Mouse (Mus musculus): ENCODE data around the gene Spint3. TPM values are rescaled to one million over a fixed set of nuclear protein-coding genes. Genes with fewer than 3 reads are reported as not detected.
"Not testable (repeated sequence)": the region's sequence is repeated elsewhere in the genome, so short reads cannot be mapped to it uniquely, and the experiment has no call there.

Spint3 gene
- not detected in 2 replicates for polyA plus RNA-seq (2014; fragmentation: Nextera tagmentation; extraction: Ambion mirVana)

GRCm38 (mm10) chr2:164573359-164573758, at the start of gene Spint3:
Spint3 (minus strand) TSS chr2:164573459.
- WGBS: 79% methylated on average over 6 of the region's 6 CpGs

DNA sequence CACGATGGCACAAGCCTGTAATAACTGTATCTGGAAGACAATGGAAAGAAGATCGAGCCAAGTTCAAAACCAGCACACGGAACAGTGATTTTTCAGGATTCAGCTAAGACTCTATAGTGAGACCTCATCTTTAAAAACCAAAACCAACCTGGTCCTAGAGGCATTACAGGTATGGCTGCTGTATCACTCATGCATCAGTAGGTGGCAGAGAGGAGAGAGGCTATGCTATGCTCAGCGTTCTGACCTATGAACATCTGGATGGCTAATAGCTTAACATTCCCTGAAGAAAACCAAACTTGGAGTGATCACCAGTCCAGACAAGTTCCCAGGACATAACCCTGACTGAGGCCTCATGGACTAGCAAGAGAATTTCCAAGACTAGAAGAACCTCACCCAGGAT, 48.5 kb upstream of the Spint3 start:
- Histone ChIP-seq H3K4me2 (ENCODE audit: low read length) (no peak overlapping the region), H3K4me1 (replicated peaks; ENCODE audit: control insufficient read depth, insufficient read depth, low read length) (no peaks in the 10 kb centered on the region), H3K9ac (ENCODE audit: low read length) (no peak overlapping the region), H3K27ac (ENCODE audit: low read depth) (no peak overlapping the region), H3K36me3 (ENCODE audit: control insufficient read depth, insufficient read depth, low read length) (no peaks in the 10 kb centered on the region), H3K4me3 (ENCODE audit: low read depth, low read length) (no peak overlapping the region), H3K27me3 (replicated peaks; ENCODE audit: control insufficient read depth, insufficient read depth, low read length) (no peaks in the 10 kb centered on the region), H3K9me3 (ENCODE audit: control insufficient read depth, low read length) (no peaks in the 10 kb centered on the region)
- WGBS: 74% methylated on average over 4 of the region's 4 CpGs
- ATAC-seq (replicated peaks; ENCODE audit: low FRiP score, low TSS enrichment, low read depth) (no peak), DNase-seq (ENCODE audit: low spot score) (no peak)

More at GRCm38 (mm10) chr2:164573359-164573758, at the start of gene Spint3:
- H3K36me3 ChIP-seq (ENCODE audit: control insufficient read depth, insufficient read depth, low read length); H3K27me3 ChIP-seq (replicated peaks; ENCODE audit: control insufficient read depth, insufficient read depth, low read length); H3K4me3 ChIP-seq (ENCODE audit: low read depth, low read length); H3K9me3 ChIP-seq (ENCODE audit: control insufficient read depth, low read length); H3K4me2 ChIP-seq (ENCODE audit: low read length); H3K27ac ChIP-seq (ENCODE audit: low read depth); ATAC-seq (replicated peaks; ENCODE audit: low FRiP score, low TSS enrichment, low read depth); H3K9ac ChIP-seq (ENCODE audit: low read length); H3K4me1 ChIP-seq (replicated peaks; ENCODE audit: control insufficient read depth, insufficient read depth, low read length); DNase-seq (ENCODE audit: low spot score): not testable (repeated sequence)

DNA sequence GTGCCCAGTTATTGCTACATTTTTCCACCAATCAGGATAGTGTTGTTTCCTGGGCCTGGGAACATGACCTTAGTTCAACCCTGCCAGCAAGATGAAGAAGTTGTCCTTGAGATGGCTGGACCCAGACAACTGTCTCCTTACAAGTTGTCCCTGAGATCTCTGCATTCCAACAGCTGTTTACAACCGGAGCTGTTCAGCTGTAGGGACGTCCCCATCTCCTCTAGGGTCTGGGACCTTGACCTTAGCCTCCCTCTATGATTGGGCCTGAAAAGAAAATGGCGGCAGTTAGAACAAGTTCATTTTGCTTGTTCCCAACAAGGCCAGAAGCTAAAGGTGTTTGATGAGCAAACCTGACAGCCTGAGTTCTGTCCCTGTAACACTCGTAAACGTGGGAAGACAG, 45.8 kb upstream of the Spint3 start:
- DNase-seq (ENCODE audit: low spot score) (no peak), ATAC-seq (replicated peaks; ENCODE audit: low FRiP score, low TSS enrichment, low read depth) (no peak)
- Histone ChIP-seq H3K9ac (ENCODE audit: low read length) (no peak overlapping the region), H3K36me3 (ENCODE audit: control insufficient read depth, insufficient read depth, low read length) (no peaks in the 10 kb centered on the region), H3K27ac (ENCODE audit: low read depth) (no peak overlapping the region), H3K27me3 (replicated peaks; ENCODE audit: control insufficient read depth, insufficient read depth, low read length) (no peaks in the 10 kb centered on the region), H3K9me3 (ENCODE audit: control insufficient read depth, low read length) (no peaks in the 10 kb centered on the region), H3K4me3 (ENCODE audit: low read depth, low read length) (no peak overlapping the region), H3K4me1 (replicated peaks; ENCODE audit: control insufficient read depth, insufficient read depth, low read length) (no peaks in the 10 kb centered on the region), H3K4me2 (ENCODE audit: low read length) (no peak overlapping the region)
- 72% methylated on average over 5 of the region's 5 CpGs for WGBS

DNA sequence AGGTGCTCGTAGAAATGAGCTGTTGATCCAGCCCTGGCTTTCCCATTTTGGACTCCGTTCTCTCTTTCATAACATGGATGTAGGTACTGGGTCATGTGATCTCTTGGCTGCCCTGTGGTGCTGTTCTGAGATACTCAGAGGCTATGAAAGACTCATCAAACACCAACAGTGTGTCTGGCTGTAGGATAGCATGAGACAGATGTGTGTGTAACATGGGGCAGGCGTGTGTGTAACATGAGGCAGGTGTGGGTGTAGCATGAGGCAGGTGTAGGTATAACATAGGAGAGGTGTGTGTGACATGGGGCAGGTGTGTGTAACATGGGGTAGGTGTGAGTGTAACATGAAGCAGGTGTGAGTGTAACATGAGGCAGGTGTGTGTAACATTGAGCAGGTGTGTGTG, 42.1 kb upstream of the Spint3 start:
- no peak for ATAC-seq (replicated peaks; ENCODE audit: low FRiP score, low TSS enrichment, low read depth)
- no peaks in the 10 kb centered on the region for H3K4me1 ChIP-seq (replicated peaks; ENCODE audit: control insufficient read depth, insufficient read depth, low read length)
- WGBS: 93% methylated on average over 3 of the region's 3 CpGs
- no peaks in the 10 kb centered on the region for H3K9me3 ChIP-seq (ENCODE audit: control insufficient read depth, low read length)
- no peaks in the 10 kb centered on the region for H3K27me3 ChIP-seq (replicated peaks; ENCODE audit: control insufficient read depth, insufficient read depth, low read length)
- H3K9ac ChIP-seq (ENCODE audit: low read length): no peak overlapping the region
- no peak overlapping the region for H3K4me2 ChIP-seq (ENCODE audit: low read length)
- H3K4me3 ChIP-seq (ENCODE audit: low read depth, low read length): no peak overlapping the region
- no peak for DNase-seq (ENCODE audit: low spot score)
- H3K27ac ChIP-seq (ENCODE audit: low read depth): no peak overlapping the region
- H3K36me3 ChIP-seq (ENCODE audit: control insufficient read depth, insufficient read depth, low read length): no peaks in the 10 kb centered on the region

DNA sequence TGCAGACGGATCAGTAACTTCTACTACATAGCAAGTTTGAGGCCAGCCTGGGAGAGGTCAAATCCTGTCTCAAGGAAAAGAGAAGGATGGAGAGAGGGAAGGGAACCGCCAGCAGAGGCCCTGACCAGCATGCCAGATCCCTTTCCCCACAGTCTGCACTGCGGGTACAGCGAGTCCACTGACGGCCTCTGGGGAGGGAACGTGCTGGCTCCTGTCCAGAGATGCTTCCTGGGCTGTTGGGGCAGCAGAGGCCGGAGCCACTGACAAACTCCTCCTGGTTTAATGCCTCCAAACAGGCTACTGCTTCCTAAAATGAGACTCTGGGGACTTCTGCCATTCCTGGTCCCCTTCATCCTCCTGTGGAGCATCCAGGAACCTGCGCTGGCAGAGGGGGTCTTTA, 40.2 kb upstream of the Spint3 start, which contains the start of the genes Wfdc6b and Wfdc8:
Gene Wfdc6b, plus strand, starts transcription at position 52 of the 400 bp plus-strand sequence.
Gene Wfdc8, minus strand, starts transcription at position 156 of the 400 bp plus-strand sequence.
- H3K4me1 ChIP-seq (replicated peaks; ENCODE audit: control insufficient read depth, insufficient read depth, low read length); H3K4me3 ChIP-seq (ENCODE audit: low read depth, low read length); H3K27me3 ChIP-seq (replicated peaks; ENCODE audit: control insufficient read depth, insufficient read depth, low read length); H3K9me3 ChIP-seq (ENCODE audit: control insufficient read depth, low read length); H3K27ac ChIP-seq (ENCODE audit: low read depth); ATAC-seq (replicated peaks; ENCODE audit: low FRiP score, low TSS enrichment, low read depth); H3K4me2 ChIP-seq (ENCODE audit: low read length); H3K9ac ChIP-seq (ENCODE audit: low read length); H3K36me3 ChIP-seq (ENCODE audit: control insufficient read depth, insufficient read depth, low read length); DNase-seq (ENCODE audit: low spot score): not testable (repeated sequence)
- WGBS: 45% methylated on average over 8 of the region's 8 CpGs

- 78% methylated on average over 6 of the region's 6 CpGs for WGBS
- Histone ChIP-seq H3K9me3 (ENCODE audit: control insufficient read depth, low read length) (no peaks in the 10 kb centered on the region), H3K27me3 (replicated peaks; ENCODE audit: control insufficient read depth, insufficient read depth, low read length) (no peaks in the 10 kb centered on the region), H3K36me3 (ENCODE audit: control insufficient read depth, insufficient read depth, low read length) (no peaks in the 10 kb centered on the region), H3K4me2 (ENCODE audit: low read length) (no peak overlapping the region), H3K27ac (ENCODE audit: low read depth) (no peak overlapping the region), H3K4me3 (ENCODE audit: low read depth, low read length) (no peak overlapping the region), H3K4me1 (replicated peaks; ENCODE audit: control insufficient read depth, insufficient read depth, low read length) (no peaks in the 10 kb centered on the region), H3K9ac (ENCODE audit: low read length) (no peak overlapping the region)
- DNase-seq (ENCODE audit: low spot score): no peak
- ATAC-seq (replicated peaks; ENCODE audit: low FRiP score, low TSS enrichment, low read depth): no peak
Observed at GRCm38 (mm10) chr2:164608781-164609180, 35.5 kb upstream of the Spint3 start.

- H3K9me3 ChIP-seq (ENCODE audit: control insufficient read depth, low read length): no peaks in the 10 kb centered on the region
- WGBS: 88% methylated on average over 8 of the region's 8 CpGs
- no peak overlapping the region for H3K9ac ChIP-seq (ENCODE audit: low read length)
- H3K36me3 ChIP-seq (ENCODE audit: control insufficient read depth, insufficient read depth, low read length): no peaks in the 10 kb centered on the region
- H3K27me3 ChIP-seq (replicated peaks; ENCODE audit: control insufficient read depth, insufficient read depth, low read length): no peaks in the 10 kb centered on the region
- H3K4me2 ChIP-seq (ENCODE audit: low read length): no peak overlapping the region
- ATAC-seq (replicated peaks; ENCODE audit: low FRiP score, low TSS enrichment, low read depth) (no peak), DNase-seq (ENCODE audit: low spot score) (no peak)
- H3K4me1 ChIP-seq (replicated peaks; ENCODE audit: control insufficient read depth, insufficient read depth, low read length): no peaks in the 10 kb centered on the region
- H3K27ac ChIP-seq (ENCODE audit: low read depth): no peak overlapping the region
- no peak overlapping the region for H3K4me3 ChIP-seq (ENCODE audit: low read depth, low read length)
Observed at GRCm38 (mm10) chr2:164604411-164604810, 31.2 kb upstream of the Spint3 start.

DNA sequence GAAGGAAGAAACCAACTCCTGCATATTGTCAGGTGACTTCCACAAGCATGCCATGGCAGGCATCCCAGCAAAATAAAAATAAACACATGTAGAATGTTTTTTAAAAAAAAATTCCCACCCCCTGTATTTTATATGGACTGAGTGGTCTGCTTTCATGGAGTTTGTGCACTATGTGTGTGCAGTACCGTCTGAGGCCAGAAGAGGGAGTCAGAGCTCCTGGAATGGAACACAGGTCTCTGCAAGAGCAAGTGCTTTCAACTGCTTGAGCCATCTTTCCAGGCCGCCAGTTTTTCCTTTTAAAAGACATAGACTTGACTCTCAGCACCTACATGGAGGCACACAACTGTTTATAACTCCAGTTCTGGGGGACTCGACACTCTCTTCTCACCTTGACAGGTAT, 30.2 kb upstream of the Spint3 start:
- no peak overlapping the region for H3K27ac ChIP-seq (ENCODE audit: low read depth)
- WGBS: 93% methylated on average over 3 of the region's 3 CpGs
- ATAC-seq (replicated peaks; ENCODE audit: low FRiP score, low TSS enrichment, low read depth): no peak

DNA sequence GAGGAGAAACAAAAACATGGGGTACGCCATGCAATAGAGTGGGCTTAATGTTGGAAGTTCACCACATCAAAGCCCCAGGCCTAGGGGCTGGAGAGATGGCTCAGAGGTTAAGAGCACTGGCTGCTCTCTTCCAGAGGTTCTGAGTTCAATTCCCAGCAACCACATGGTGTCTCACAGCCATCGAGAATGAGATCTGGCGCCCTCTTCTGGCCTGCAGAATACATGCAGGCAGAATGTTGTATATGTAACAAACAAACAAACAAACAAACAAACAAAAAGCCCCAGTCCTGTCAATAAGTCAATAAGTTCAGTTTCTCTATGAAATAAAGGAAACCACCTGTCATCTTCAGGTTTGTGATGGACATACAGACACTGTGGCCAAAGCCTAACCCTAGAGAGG, 26.9 kb upstream of the Spint3 start:
- Histone ChIP-seq H3K27ac (ENCODE audit: low read depth) (no peak overlapping the region), H3K27me3 (replicated peaks; ENCODE audit: control insufficient read depth, insufficient read depth, low read length) (no peaks in the 10 kb centered on the region), H3K36me3 (ENCODE audit: control insufficient read depth, insufficient read depth, low read length) (no peaks in the 10 kb centered on the region), H3K4me3 (ENCODE audit: low read depth, low read length) (no peak overlapping the region), H3K9ac (ENCODE audit: low read length) (no peak overlapping the region), H3K4me2 (ENCODE audit: low read length) (no peak overlapping the region), H3K4me1 (replicated peaks; ENCODE audit: control insufficient read depth, insufficient read depth, low read length) (no peaks in the 10 kb centered on the region), H3K9me3 (ENCODE audit: control insufficient read depth, low read length) (no peaks in the 10 kb centered on the region)
- ATAC-seq (replicated peaks; ENCODE audit: low FRiP score, low TSS enrichment, low read depth) (no peak), DNase-seq (ENCODE audit: low spot score) (no peak)
- WGBS: 70% methylated on average over 3 of the region's 3 CpGs

More for the DNA sequence above, 30.2 kb upstream of the Spint3 start:
- Histone ChIP-seq H3K9ac (ENCODE audit: low read length) (no peak overlapping the region), H3K4me1 (replicated peaks; ENCODE audit: control insufficient read depth, insufficient read depth, low read length) (no peaks in the 10 kb centered on the region), H3K9me3 (ENCODE audit: control insufficient read depth, low read length) (no peaks in the 10 kb centered on the region), H3K4me2 (ENCODE audit: low read length) (no peak overlapping the region), H3K36me3 (ENCODE audit: control insufficient read depth, insufficient read depth, low read length) (no peaks in the 10 kb centered on the region), H3K27me3 (replicated peaks; ENCODE audit: control insufficient read depth, insufficient read depth, low read length) (no peaks in the 10 kb centered on the region), H3K4me3 (ENCODE audit: low read depth, low read length) (no peak overlapping the region)
- no peak for DNase-seq (ENCODE audit: low spot score)
